Mouse (Mus musculus) retina, postnatal 7 days (tissue): ENCODE results near the gene Vps39.

Experiments used
- DNase-seq: peaks from one replicate; pipeline ENCODE4 v3.0.0-alpha.2; 2012; ENCODE audit warnings: low read depth, low spot score

The Vps39 gene

DNA sequence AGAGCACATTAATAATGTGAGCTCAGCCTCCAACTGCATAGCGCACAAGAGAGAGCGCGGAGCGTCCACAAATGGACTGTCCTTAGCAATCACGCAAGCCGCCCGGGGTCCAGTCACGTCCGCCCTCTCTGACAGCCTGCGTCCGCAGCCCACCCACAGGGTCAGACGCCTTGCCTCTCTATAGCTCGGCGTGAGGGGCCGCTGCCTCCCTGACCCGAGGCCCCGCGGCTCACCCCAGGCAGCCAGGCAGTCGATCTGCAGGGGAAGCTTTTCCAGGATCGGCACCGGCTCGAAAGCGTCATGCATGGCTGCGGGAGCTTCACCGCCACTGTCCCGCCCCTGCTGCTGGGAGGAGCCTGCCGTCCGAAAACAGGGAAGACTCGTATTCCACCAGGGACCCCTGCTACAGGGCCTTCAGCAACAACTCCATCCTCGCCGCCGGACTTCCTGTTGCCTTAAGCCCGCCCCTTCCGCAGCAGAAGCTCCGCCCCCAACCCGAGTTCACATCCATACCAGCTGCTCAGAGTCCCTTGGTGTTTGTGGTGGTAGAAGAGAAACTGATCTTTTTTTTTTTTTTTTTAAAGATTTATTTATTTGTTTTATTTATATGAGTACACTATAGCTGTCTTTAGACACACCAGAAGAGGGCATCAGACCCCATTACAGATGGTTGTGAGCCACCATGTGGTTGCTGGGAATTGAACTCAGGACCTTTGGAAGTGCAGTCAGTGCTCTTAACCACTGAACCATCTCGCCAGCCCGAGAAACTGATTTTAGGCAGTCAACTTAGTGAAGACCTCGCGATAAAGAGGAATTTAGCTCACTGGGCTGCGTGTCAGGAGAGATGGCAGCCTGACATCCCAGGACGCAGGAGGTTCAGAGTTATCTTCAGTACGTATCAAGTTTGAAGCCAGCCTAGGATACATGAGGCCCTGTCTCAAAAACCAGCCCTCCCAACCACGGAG is at the start of gene Vps39:
TSS of gene Vps39 (minus strand) at position 456 of the 965 bp plus-strand sequence.
- DNase-seq, result peak; percentile 58

- DNase-seq, result no peak
Observed at GRCm38 (mm10) chr2:120397951-120398350, 45.0 kb upstream of the Vps39 start.

DNA sequence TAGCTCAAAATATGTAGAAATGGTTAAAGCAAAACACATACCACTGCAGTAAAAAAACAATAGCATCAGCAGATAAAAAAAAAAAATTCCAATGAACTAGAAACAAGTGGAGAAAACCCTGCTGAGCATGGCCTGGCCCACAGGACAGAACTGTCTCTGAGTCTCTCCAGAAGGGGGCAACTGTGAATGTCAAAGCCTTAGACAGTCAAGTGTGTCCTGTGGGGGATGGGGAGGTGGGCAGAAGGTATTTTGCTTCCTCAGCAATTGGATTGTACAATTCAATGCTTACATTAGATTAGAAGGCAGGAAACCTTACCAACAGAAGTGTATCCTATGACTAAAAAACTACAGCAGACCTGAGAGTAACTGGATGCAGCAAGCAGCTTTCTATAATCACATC is 39.5 kb upstream of the Vps39 start:
- DNase-seq, result no peak

- DNase-seq, result no peak
Observed at GRCm38 (mm10) chr2:120390934-120391333, 38.0 kb upstream of the Vps39 start.

DNA sequence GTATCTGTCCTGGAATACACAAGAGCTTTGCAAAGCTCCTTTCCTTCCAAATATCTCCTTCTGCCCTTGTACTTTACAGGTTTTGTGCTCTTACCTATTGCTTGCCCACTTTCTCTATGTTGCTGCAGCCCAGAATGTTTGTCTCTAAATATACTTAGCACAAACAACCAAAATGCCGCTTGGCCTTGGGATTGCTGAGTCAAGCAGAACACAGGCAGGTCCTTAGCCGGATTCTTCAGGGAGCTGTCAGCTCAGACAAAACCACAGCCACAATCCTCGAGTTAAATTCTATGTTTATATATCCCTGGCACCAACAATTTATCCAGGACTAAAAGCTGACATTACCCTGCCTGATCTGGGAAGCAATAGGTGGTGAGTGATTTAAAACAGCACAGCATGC is 36.4 kb upstream of the Vps39 start:
- no peak for DNase-seq

GRCm38 (mm10) chr2:120387291-120387690 is 34.4 kb upstream of the Vps39 start:
- no peak for DNase-seq

- DNase-seq, result no peak
Observed at GRCm38 (mm10) chr2:120386264-120386663, 33.3 kb upstream of the Vps39 start.

- no peak for DNase-seq
Observed at GRCm38 (mm10) chr2:120373858-120374257, 20.9 kb upstream of the Vps39 start.

GRCm38 (mm10) chr2:120367416-120368207 is 14.7 kb upstream of the Vps39 start:
- DNase-seq, result no peak

DNA sequence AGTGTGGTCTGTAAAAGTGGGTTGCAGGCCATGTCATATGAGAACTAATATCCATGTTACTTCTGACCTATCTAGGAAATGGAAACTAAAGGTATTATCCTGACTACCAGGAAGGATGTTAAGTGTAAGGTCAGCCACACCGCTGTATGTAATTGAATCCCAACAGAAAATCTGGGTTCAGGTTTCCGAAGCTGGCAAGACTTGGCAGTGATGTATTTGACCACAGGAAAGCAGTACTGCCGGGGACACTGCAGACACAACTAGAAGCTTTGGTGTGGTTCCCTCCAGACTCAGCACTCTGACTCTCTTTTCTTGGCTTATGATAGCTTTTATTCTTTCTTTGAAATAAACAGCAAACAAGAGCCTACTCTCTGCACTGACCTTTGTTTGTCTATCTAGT is 13.6 kb upstream of the Vps39 start:
- DNase-seq, result no peak

DNA sequence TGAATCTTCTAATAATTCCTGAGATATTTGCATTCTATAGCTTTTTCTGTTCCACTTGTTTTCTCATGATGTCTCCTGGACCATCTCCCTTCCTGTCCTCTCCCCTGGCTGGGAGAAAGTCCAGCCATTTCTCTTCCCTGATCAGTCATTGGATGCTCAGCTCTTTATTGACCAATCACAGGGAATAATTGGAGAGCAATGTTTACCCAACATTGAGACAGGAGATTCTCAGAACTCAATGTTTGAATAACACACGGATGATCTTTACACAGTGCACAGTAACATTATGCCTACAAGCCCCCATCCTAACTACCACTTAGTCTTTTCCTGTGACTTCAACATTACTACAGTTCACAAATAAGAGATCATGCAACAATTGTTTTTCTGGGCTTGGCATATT is 7.5 kb upstream of the Vps39 start:
- no peak for DNase-seq

DNA sequence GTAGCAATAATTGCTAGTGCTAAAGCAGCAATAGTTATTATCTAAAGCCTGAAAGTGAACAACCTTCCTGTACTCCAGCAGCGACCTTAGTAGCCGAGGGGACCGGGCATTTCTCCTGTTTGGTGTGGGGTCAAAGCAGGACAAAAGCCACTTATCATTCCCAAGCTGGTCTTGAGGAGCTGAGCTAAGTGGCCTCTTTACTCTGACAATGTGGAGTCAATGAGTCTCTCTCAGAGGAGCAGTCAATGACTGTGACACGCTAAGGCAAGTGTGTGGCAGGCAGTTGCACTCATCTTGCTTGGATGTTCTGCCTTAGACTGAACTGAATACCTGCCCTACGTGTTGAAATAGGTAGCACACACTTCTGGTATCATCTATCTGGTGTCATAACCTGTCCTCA is 1.6 kb downstream of the Vps39 start:
- DNase-seq, result no peak

DNA sequence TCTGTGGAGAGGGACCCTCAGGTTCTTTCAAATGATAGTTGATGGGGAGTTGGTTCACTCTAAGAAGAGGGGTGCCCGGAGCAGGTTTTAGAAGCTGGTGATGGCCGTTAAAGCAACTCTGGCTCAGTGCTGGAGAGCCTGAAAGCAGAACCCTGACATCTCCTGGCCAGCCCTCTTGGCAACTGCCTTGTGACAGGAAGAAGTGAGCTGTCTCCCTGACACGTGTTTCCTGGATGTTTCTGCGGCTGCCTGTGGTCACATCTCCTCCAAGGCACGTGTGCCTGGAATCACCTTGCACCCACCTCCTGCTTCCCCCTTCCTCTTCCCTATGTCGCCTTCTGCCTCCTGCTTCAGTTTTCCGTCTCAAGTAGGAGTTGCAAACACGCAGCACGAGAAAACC is 4.8 kb downstream of the Vps39 start:
- DNase-seq, result no peak

DNA sequence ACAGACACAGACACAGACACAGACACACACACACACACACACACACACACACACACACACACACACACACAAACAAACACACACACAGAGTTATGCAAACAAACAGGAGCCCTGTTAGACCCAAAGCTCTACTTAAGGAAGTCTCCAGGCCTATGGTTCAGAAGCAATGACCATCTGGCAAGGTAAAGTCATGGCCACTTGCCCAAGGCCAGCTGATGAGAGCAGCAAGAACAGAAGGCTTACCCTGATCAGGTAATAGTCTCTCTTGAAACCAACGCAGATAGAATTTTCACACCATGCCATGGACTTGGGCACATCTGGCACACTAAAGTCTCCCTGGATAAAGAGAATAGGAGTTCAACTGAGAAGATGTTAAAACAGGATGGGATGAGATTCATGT is 11.2 kb downstream of the Vps39 start:
- no peak for DNase-seq

GRCm38 (mm10) chr2:120337886-120338285 is 15.1 kb downstream of the Vps39 start:
- no peak for DNase-seq

- DNase-seq, result no peak
Observed at GRCm38 (mm10) chr2:120331575-120331974, 21.4 kb downstream of the Vps39 start.

GRCm38 (mm10) chr2:120315077-120315476 is 37.9 kb downstream of the Vps39 start:
- no peak for DNase-seq

GRCm38 (mm10) chr2:120314487-120314886 is 38.5 kb downstream of the Vps39 start:
- no peak for DNase-seq

DNA sequence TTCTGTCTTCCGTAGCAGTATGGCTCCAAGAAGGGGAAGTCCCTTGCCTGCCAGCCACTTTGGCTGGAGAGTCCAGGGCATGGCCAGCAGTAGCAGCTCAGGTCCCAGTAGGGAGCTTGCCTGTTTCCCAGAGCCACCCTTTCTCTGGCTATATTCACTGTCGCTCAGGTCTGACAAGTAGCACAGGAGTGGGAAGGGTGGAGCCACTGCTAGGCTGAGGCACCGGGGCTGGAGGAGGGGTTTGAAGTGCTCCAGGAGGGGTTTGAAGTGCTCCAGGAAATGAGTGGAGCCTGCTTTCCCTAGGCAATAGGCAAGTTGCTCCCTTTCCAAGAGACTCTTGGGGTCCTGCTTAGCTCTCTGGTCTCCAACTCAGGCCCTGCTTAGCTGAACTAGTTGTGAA is 39.0 kb downstream of the Vps39 start, which contains the start of gene Pla2g4f:
TSS of gene Pla2g4f (minus strand) at position 190 of the 400 bp plus-strand sequence.
- DNase-seq, result no peak

DNA sequence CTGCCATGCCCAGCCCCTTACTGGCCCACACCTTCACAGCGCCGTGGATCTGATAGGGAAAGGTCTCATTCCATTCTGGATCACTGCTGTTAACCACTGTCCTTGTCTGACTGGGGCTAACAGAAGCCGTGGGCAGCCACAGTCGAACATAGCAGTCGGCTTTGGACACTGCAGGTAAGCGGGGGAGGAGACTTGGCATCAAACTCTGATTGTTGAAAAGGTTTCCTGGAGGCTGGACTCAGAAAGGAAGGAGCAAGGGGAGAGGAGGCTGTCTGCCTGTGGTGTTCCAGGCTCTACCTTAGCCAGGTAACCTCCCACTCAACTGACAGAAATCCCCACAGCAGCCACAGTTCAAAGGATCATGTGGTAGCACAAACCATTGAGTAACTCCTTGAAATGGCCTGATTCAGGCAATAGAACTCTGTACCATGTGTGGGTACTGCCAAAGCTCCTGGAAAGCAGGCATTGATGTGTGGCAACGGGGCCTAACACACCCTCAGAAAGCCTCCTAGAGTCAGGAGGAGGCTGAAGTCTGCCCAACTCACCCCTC is 40.6 kb downstream of the Vps39 start:
- no peak for DNase-seq

- no peak for DNase-seq
Observed at GRCm38 (mm10) chr2:120304113-120304512, 48.8 kb downstream of the Vps39 start.

DNA sequence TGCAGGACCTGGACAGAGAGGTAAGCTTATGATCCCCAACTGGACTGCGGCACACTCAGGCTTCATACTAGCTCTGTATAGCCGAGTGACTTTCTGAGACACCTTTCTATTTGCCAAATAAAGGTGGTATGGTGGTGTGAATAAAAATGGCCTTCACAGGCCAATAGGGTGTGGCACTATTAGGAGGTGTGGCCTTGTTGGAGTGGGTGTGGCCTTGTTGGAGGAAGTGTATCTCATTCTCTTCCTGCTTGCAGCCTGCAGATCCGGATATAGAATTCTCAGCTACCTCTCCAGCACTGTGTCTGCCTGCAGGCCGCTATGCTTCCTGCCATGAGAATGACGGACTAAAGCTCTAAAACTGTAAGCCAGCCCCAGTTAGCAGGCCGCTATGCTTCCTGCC is 51.9 kb downstream of the Vps39 start:
- DNase-seq, result no peak
